Mouse (Mus musculus): Measurements from ENCODE around the gene Pde2a.

Gene Pde2a

GRCm38 (mm10) chr7:101410267-101410936 is 11.1 kb upstream of the Pde2a start, which contains the start of gene Gm45837:
TSS of gene Gm45837 (plus strand) at chr7:101410886.
- DNase-seq, result peak; percentile 33

DNA sequence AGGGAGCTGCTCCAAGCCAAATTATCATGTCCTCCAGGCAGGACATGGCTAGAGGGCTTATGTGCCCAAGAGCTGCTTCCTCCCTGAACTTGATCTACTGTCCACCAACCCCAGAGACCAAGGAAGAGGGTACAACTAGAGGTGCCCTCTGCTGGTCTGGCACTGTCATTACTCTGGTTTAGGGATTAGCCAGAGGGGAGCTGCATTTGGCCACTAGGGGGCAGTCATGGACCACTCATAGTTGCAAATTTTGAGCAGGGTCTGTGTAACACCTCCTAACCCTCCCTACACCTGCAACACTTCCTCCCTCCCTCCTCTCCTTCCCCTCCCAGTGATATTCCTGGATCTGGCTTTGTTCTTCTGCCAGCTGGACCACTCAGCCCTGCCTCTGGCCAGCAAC is 8.7 kb upstream of the Pde2a start:
- peak; percentile 90 for DNase-seq

- DNase-seq, result peak; percentile 9
Measured at GRCm38 (mm10) chr7:101414209-101414608, 7.3 kb upstream of the Pde2a start.

- peak; percentile 62 for DNase-seq
Measured at GRCm38 (mm10) chr7:101414661-101415511, 6.6 kb upstream of the Pde2a start.

- peak; percentile 19 for DNase-seq
Measured at GRCm38 (mm10) chr7:101415512-101416100, 5.9 kb upstream of the Pde2a start.

GRCm38 (mm10) chr7:101416391-101416790 is 5.1 kb upstream of the Pde2a start:
- no peak for DNase-seq

- DNase-seq, result peak; percentile 71
Measured at GRCm38 (mm10) chr7:101419013-101419770, 2.3 kb upstream of the Pde2a start.

DNA sequence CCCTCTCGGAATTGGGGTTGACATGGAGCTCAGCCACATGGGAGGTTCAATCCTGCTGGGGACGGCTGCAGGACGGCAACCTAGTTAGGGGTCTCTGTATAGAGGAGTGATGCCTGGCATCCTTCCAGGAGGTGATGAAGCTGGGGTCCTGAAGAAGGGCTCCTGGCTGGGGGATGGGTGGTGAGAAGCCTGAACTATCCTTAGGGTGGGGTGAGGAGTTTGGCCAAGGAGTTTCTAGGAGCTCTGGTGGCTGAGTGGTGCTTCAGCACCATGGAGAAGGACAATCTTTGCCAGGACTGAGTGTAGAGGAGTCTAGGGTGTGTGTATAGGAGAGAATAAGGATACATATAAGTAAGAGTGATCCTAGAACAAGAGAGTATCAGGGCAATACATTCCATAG is 578 bp downstream of the Pde2a start:
- peak; percentile 63 for DNase-seq

- no peak for DNase-seq
Measured at GRCm38 (mm10) chr7:101422646-101423045, 1.2 kb downstream of the Pde2a start.

DNA sequence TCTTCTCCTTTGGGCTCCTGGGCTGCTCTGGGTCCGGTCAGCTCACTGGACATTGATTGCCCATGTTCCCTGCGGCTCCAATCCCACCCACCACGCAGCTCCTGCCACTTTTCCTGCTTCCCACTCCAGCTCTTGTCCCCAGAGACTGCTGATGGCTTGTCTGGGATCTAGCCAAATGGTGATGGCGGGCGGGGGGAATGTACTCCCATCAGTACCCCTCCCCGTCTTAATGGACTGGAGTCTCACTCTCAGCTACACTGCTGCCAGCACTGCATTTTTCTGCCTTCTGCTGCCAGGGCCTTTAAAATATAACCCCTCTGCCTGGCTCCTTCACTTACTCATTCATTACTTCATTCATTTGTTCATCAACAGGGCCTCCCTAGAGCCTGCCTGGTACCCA is 2.5 kb downstream of the Pde2a start:
- no peak for DNase-seq

- no peak for DNase-seq
Measured at GRCm38 (mm10) chr7:101426692-101427091, 5.2 kb downstream of the Pde2a start.

GRCm38 (mm10) chr7:101427736-101428135 is 6.2 kb downstream of the Pde2a start:
- peak; percentile 44 for DNase-seq

DNA sequence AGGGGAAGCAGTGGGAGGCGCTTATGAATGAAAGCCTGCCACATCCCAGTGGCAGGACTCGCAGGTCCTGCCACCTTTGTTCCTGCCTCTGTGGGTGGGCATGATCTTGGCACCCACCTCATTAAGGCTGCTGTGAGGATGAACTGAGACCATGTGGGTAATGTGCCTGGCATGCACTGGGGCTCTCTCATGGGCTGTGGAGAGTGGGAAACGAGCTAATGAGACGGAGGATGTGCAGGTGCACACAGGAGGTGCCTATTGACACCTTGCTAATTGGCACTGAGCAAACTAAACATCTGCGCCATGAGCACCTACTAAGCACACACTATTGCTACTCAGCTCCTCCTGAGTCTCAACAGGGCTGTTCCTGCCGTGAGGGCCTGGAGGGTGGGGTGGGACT is 13.5 kb downstream of the Pde2a start:
- no peak for DNase-seq

DNA sequence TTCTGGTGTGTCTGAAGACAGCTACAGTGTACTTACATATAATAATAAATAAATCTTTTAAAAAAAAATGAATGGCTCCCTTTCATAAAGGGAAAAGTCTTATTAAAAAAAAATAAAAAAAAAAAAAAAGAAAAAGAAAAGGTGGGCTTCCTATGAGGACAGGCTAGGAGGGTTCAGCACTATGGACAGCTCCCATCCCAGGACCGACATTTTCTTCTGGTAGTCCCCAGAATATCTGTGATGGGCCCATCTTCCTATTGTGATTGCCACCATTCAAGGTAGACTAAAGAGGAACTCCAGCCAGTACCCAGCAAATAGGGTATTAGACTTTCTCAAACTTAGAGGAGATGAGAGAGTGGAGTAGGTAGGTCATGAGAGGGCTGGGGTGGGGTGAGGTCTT is 16.4 kb downstream of the Pde2a start:
- peak; percentile 62 for DNase-seq

DNA sequence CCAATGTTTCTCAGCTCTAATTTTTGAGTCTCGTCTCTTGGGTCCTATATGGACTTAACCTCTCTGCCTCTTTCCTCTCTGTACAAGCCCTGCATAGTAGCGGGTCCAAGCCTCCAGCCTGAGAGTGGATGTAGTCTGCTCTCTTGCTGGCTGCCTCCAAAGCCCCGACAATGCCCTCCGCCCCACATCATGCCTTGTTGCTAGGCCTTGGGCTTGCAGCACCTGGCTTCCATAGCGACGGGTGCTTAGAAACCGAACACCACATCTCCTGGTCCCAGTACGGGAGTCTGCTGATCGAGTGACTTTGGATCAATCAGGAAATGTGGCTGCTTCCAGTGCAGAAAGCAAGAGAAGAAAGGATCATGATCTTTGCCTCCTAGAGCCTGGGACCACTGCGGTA is 21.6 kb downstream of the Pde2a start:
- DNase-seq, result no peak

GRCm38 (mm10) chr7:101444211-101444610 is 22.7 kb downstream of the Pde2a start:
- no peak for DNase-seq

DNA sequence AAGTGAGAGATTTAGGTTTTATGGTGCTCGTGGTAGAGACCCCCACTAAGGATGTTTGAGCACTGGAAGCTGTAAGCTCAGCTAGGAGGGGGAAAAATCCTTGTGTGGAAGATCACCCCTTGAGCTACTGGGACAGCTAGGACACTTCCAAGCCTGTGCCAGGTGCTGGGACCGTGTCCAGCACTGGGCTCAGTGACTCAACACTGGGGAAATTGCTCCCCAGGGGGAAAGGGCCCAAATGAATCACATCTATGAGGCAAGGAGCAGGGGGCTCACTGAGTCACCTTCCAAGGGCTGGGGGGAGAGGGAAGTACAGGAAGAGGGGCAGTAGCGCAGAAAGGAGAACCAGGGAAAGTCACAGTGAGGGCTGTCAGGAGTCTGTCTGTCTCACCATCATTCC is 28.4 kb downstream of the Pde2a start:
- no peak for DNase-seq

DNA sequence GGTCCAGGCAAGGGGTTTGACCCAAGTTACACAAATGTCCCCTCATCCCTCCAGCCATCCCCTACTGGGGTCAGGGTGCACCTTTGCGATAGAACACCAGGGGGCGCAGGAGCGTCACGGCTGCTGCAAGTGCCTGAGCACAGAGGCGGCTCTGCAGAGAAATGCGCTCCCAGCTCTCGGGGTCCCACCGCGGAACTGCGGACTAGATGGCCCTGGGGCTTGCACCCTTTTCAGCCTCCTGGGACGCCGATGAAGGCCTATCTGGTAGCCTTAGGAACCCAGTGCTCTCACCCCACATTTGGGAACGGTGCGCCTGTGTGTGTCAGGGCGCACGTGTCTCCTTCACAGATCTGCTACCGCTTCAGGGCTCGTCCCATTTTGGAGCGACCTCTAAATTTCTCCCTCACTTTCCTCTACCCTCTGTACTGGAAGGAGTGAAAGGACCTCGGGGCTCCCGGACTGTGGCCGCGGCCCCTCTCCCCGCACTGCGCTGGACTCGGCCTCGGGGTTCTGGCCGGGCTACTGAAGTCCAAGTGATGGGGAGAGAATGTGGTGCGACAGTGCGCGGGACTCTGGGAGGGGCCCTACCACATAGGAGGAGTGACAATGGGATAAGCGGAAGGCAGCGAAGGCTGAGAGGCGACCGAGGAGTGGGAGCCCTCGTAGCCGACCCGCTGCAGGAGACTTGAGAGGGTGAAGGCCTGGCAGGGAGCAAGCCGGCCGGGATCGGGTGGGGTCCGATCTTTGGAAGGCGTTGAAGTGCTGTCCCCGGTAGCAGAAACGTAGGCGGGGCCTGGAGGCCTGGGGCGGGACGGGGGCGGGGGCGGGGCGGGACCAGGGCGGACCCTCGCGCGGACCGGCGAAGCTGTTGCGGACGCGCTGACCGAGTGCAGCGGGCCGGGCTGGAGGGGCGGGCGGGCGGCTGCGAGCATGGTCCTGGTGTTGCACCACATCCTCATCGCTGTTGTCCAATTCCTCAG is 29.2 kb downstream of the Pde2a start:
- peak; percentile 94 for DNase-seq

GRCm38 (mm10) chr7:101452669-101453068 is 31.2 kb downstream of the Pde2a start:
- DNase-seq, result no peak

GRCm38 (mm10) chr7:101453296-101453695 is 31.8 kb downstream of the Pde2a start:
- DNase-seq, result no peak

- DNase-seq, result peak; percentile 72
Measured at GRCm38 (mm10) chr7:101453725-101454124, 32.2 kb downstream of the Pde2a start.

DNA sequence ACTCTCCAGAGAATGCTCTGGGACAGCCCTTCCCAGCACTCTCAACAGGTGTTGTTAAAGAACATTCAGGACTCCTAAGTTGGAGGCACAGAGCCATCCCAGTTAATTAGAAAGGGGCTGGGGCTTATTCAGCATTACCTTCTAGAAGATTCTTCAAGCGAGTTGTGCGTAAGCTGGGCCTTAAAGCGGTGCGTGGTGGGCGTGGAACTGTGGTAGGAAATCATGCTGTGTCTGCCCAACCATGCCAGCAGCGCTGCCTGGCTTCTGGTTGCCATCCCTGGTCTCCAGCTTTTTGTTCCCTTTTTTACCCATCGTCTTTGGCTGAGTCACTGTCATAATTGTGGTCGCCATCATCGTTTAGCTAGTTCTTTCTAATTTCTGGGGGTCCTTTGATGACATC is 33.0 kb downstream of the Pde2a start:
- no peak for DNase-seq

All from kidney, postnatal 10 days (tissue).